Mouse (Mus musculus) CH12.LX (cell line): ENCODE measurements around the gene U2af1l4. TPM values are rescaled to one million over a fixed set of nuclear protein-coding genes. Genes with fewer than 3 reads are reported as not detected.

Source experiments
- DNase-seq: peaks from one replicate; pipeline ENCODE4 v3.0.0-alpha.2; 2013; ENCODE audit errors: extremely low read depth
- H3K27ac ChIP-seq: 2 replicates; pipeline ENCODE4 v1.5.1; 2012; ENCODE audit warnings: low read depth, mild to moderate bottlenecking, control low read depth, moderate library complexity; ENCODE audit not compliant: insufficient read depth
- H3K27me3 ChIP-seq: replicated peaks from 2 replicates; pipeline ENCODE3; 2012; ENCODE audit warnings: inconsistent platforms
- H3K36me3 ChIP-seq, 2 experiments: replicated peaks in 1 of 2; 2 replicates each; pipeline versions ENCODE3 to v1.6.1; 2012; ENCODE audit warnings: inconsistent platforms in 1 of 2, low read length in 1 of 2, mild to moderate bottlenecking in 1 of 2, mixed read lengths in 1 of 2, moderate library complexity in 1 of 2; ENCODE audit not compliant: control insufficient read depth in 1 of 2, insufficient read depth in 1 of 2
- H3K4me1 ChIP-seq, 2 experiments: 2 replicates each; pipeline ENCODE4 v1.6.1; 2012; ENCODE audit warnings: inconsistent platforms in 1 of 2, moderate library complexity in 1 of 2; ENCODE audit not compliant: insufficient read depth in 2 of 2, control insufficient read depth in 1 of 2
- H3K4me2 ChIP-seq: 2 replicates; pipeline ENCODE4 v1.6.1; 2012; ENCODE audit warnings: low read depth, mild to moderate bottlenecking, control low read depth; ENCODE audit not compliant: poor library complexity, insufficient read depth, severe bottlenecking
- H3K4me3 ChIP-seq, 3 experiments: fragments of 150-350 bp in 1 of 3; sonication (generic) in 1 of 3; replicated peaks in 1 of 3; 2 replicates each; pipeline versions ENCODE3 to v1.5.1; 2011 to 2012; ENCODE audit warnings: low read depth in 2 of 3, low read length in 2 of 3, mild to moderate bottlenecking in 2 of 3, moderate library complexity in 2 of 3, control low read depth in 1 of 3, improper control_type of control experiment in 1 of 3, inconsistent platforms in 1 of 3, mixed read lengths in 1 of 3; ENCODE audit not compliant: poor library complexity in 1 of 3
- H3K79me2 ChIP-seq: replicated peaks from 2 replicates; pipeline ENCODE4 v1.6.1; 2012; ENCODE audit warnings: mild to moderate bottlenecking, moderate library complexity; ENCODE audit not compliant: control insufficient read depth, poor library complexity, insufficient read depth, severe bottlenecking; ENCODE audit errors: extremely low read depth
- H3K9ac ChIP-seq: 2 replicates; pipeline ENCODE4 v1.6.1; 2012; ENCODE audit warnings: low read depth, mild to moderate bottlenecking, control low read depth, moderate library complexity; ENCODE audit not compliant: insufficient read depth
- H3K9me3 ChIP-seq: replicated peaks from 2 replicates; pipeline ENCODE3; 2012; ENCODE audit warnings: low read length, inconsistent platforms, mixed read lengths
- BHLHE40 ChIP-seq: IDR thresholded peaks from 2 replicates; pipeline ENCODE4 v1.6.1; 2011; ENCODE audit warnings: mild to moderate bottlenecking, low read depth, low read length, improper control_type of control experiment
- CHD1 ChIP-seq: IDR thresholded peaks from 2 replicates; pipeline ENCODE4 v1.6.1; 2012; ENCODE audit warnings: low read depth, low read length, improper control_type of control experiment, inconsistent platforms
- CHD2 ChIP-seq: IDR thresholded peaks from 2 replicates; pipeline ENCODE4 v1.6.1; 2011; ENCODE audit warnings: low read length, improper control_type of control experiment
- CTCF ChIP-seq, 2 experiments: IDR thresholded peaks in 1 of 2; conservative IDR thresholded peaks in 1 of 2; 2 replicates each; pipeline ENCODE4 v1.5.1; 2011 to 2012; ENCODE audit warnings: low read depth in 2 of 2, low read length in 2 of 2, improper control_type of control experiment in 1 of 2, inconsistent platforms in 1 of 2, mild to moderate bottlenecking in 1 of 2, moderate library complexity in 1 of 2
- ELF1 ChIP-seq: IDR thresholded peaks from 2 replicates; pipeline ENCODE4 v1.6.1; 2014; ENCODE audit warnings: low read depth, mild to moderate bottlenecking, inconsistent platforms, low read length, improper control_type of control experiment
- EP300 ChIP-seq: IDR thresholded peaks from 2 replicates; pipeline ENCODE4 v1.6.1; 2011; ENCODE audit warnings: low read length, improper control_type of control experiment
- ETS1 ChIP-seq: conservative IDR thresholded peaks from 2 replicates; pipeline ENCODE4 v1.6.1; 2012; ENCODE audit warnings: low read depth, mild to moderate bottlenecking, inconsistent platforms, low read length, improper control_type of control experiment, moderate library complexity
- IRF4 ChIP-seq: IDR thresholded peaks from 2 replicates; pipeline ENCODE4 v1.6.1; 2014; ENCODE audit warnings: low read depth, mild to moderate bottlenecking, inconsistent platforms, low read length, improper control_type of control experiment
- JUN ChIP-seq: IDR thresholded peaks from 2 replicates; pipeline ENCODE4 v1.6.1; 2011; ENCODE audit warnings: low read depth, mild to moderate bottlenecking, low read length, improper control_type of control experiment, moderate library complexity; ENCODE audit not compliant: insufficient read depth
- JUND ChIP-seq: conservative IDR thresholded peaks from 2 replicates; pipeline ENCODE4 v1.6.1; 2011; ENCODE audit warnings: low read depth, low read length, improper control_type of control experiment
- KAT2A ChIP-seq: IDR thresholded peaks from 2 replicates; pipeline ENCODE4 v1.6.1; 2012; ENCODE audit warnings: low read length, improper control_type of control experiment, inconsistent platforms; ENCODE audit not compliant: insufficient replicate concordance
- MAZ ChIP-seq: IDR thresholded peaks from 2 replicates; pipeline ENCODE4 v1.6.1; 2012; ENCODE audit warnings: low read depth, mild to moderate bottlenecking, inconsistent platforms, low read length, improper control_type of control experiment, moderate library complexity
- MEF2A ChIP-seq: IDR thresholded peaks from 2 replicates; pipeline ENCODE4 v1.6.1; 2014; ENCODE audit warnings: low read depth, mild to moderate bottlenecking, inconsistent platforms, low read length, improper control_type of control experiment, borderline replicate concordance
- MYC ChIP-seq: IDR thresholded peaks from 2 replicates; pipeline ENCODE4 v1.6.1; 2011; ENCODE audit warnings: low read depth, mild to moderate bottlenecking, improper control_type of control experiment, low read length
- NELFE ChIP-seq: IDR thresholded peaks from 2 replicates; pipeline ENCODE4 v1.6.1; 2011; ENCODE audit warnings: low read depth, low read length, improper control_type of control experiment
- POLR2AphosphoS2 ChIP-seq: IDR thresholded peaks from 2 replicates; pipeline ENCODE4 v1.6.1; 2011; ENCODE audit warnings: low read depth, low read length, improper control_type of control experiment
- RAD21 ChIP-seq: IDR thresholded peaks from 2 replicates; pipeline ENCODE4 v1.6.1; 2011; ENCODE audit warnings: low read depth, mild to moderate bottlenecking, low read length, improper control_type of control experiment, moderate library complexity
- SMC3 ChIP-seq: IDR thresholded peaks from 2 replicates; pipeline ENCODE4 v1.6.1; 2011; ENCODE audit warnings: low read depth, low read length, improper control_type of control experiment
- TCF12 ChIP-seq: IDR thresholded peaks from 2 replicates; pipeline ENCODE4 v1.6.1; 2014; ENCODE audit warnings: low read depth, mild to moderate bottlenecking, inconsistent platforms, low read length, improper control_type of control experiment
- UBTF ChIP-seq: IDR thresholded peaks from 2 replicates; pipeline ENCODE4 v1.6.1; 2012; ENCODE audit warnings: low read depth, mild to moderate bottlenecking, inconsistent platforms, low read length, improper control_type of control experiment, moderate library complexity
- USF2 ChIP-seq: conservative IDR thresholded peaks from 2 replicates; pipeline ENCODE4 v1.6.1; 2011; ENCODE audit warnings: low read depth, low read length, improper control_type of control experiment
- ZC3H11A ChIP-seq: IDR thresholded peaks from 2 replicates; pipeline ENCODE4 v1.6.1; 2012; ENCODE audit warnings: low read depth, mild to moderate bottlenecking, inconsistent platforms, low read length, improper control_type of control experiment
- ZMIZ1 ChIP-seq: IDR thresholded peaks from 2 replicates; pipeline ENCODE4 v1.6.1; 2012; ENCODE audit warnings: low read depth, mild to moderate bottlenecking, inconsistent platforms, low read length, improper control_type of control experiment
- dilution Hi-C: fragments of 300-500 bp; cut with MboI; formaldehyde crosslinking; loops from 2 replicates; pipeline ENCODE4 v1.14.3; 2020; ENCODE audit warnings: low sequenced_read_pairs; ENCODE audit not compliant: extremely low pct_unique_long_range_greater_than_20kb, extremely low pct_ligation_motif_present
- in situ Hi-C: fragments of 300-500 bp; cut with MboI; formaldehyde crosslinking; loops from 3 replicates; pipeline ENCODE4 v1.14.3; 2019; ENCODE audit warnings: low sequenced_read_pairs, low pct_ligation_motif_present, low pct_unique_long_range_greater_than_20kb, mixed read lengths
- polyA plus RNA-seq: library from polyadenylated mRNA; unstranded; fragments of >175 nt; gene quantifications from 2 replicates; pipeline ENCODE4 v1.2.1, GENCODE M21; 2012; ENCODE audit warnings: low read depth; ENCODE audit not compliant: insufficient read length
- total RNA-seq, 2 experiments: library from RNA; depleted of rRNA; stranded (reverse); fragments of 300-350 nt in 1 of 2; fragments of >200 nt in 1 of 2; gene quantifications; 2 replicates each; pipeline ENCODE4 v1.2.3; 2012 to 2014

The U2af1l4 gene
- total and polyA plus RNA-seq, 3 experiments, result 51.5 to 60.8 (median 56.7) TPM

DNA sequence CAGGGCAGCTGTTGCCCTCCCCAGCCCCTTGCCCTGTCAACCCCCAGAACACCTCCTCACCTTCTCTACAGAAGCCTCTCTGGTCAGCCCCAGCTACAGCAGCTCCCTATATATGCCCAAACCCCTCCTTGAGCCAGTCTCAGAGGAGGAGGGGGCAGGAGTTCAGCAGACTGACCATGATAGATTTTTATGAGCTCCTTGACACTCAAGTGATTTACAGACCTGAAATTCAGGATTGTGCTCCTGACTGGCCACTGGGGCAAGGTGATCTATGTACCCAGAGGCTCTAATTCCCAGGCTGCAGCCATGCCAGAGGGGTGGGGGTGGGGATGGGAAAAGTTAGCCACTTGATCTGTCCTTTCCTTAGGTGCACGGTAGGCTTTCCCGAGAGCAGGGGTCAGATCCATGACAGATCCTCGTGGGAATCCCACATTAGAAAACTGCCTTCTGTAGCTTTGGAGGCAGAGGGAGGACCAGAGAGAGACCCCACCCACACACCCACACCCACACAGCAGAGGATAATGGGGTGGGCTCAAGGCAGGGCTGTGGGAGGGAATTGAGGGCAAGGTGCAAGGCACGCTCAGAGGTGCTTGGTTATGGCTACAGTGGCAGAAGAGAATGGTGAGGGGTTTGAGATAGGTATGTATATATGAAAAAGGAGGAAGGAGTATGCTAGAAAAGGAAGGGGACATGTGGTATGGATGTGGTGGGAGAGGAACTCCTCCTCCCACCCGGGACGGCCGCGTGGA is 49.7 kb downstream of the U2af1l4 start, which contains the start of gene Upk1a:
Gene Upk1a (minus strand): TSS at position 194 of the 749 bp plus-strand sequence.
- dilution Hi-C loops, result no loop called here

DNA sequence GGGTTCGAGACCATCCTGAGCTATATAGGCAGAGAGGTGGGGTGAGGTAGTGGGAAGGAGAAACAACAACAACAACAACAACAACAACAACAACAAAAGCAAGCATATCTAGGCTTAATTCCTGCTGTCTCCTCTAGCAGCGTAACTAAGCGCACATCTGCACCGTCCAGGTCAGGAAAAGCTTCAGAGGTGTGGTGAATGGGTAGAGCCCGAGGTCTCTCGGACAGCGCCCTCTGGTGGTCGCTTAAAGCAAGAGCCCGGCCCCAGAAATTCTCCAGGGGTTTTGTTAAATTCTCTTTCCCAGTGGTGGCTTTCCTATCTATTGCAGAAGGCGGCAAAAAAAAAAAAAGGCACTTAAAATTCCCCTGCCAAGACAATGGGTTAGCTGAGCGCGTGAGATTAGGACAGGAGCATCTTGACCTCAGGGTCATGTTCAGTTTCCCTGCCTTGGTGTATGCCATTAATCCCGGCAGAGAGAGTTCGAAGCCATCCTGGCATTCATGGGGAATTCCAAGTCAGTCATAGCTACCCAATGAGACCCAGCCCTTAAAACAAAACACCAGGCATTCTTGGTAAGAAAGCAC is 50.5 kb downstream of the U2af1l4 start:
- Histone ChIP-seq H3K27me3 (no peaks in the 10 kb centered on the region), H3K36me3 (peaks cover 27 to 46% of the 10 kb centered on the region in 2 experiments), H3K4me2 (no peak overlapping the region), H3K4me1 (peaks cover 0 to 21% of the 10 kb centered on the region in 2 experiments; a peak in 2 of 4 replicates), H3K9ac (no peak overlapping the region), H3K27ac (no peak overlapping the region), H3K79me2 (no peaks in the 10 kb centered on the region), H3K4me3 (no peak overlapping the region), H3K9me3 (no peaks in the 10 kb centered on the region)
- DNase-seq, result peak; percentile 63
- dilution Hi-C loops, result no loop called here
- in situ Hi-C loops, result no loop called here
- no peak for TF ChIP-seq MYC
- no peak for TF ChIP-seq CHD2
- TF ChIP-seq MAZ, result no peak
- 0 out of 2 replicates have a peak, but pooled peaks have one; percentile 25 for TF ChIP-seq IRF4
- peak; percentile 23; the same call in 1 of the 2 replicates for TF ChIP-seq ZC3H11A
- peak; percentile 63 for TF ChIP-seq RAD21
- TF ChIP-seq MEF2A, result no peak
- TF ChIP-seq SMC3, result peak; percentile 84
- no peak; the same call in 1 of the 2 replicates for TF ChIP-seq NELFE
- TF ChIP-seq UBTF, result no peak
- TF ChIP-seq EP300, result no peak
- peak; percentile 73 to 84 for TF ChIP-seq CTCF (conservative IDR thresholded peaks at IDR 0.05 in 1 of 2, IDR thresholded peaks at IDR 0.05 in 1 of 2; ENCODE audit: low read depth in 2 of 2, low read length in 2 of 2)
- no peak for TF ChIP-seq BHLHE40
- TF ChIP-seq ETS1, result no peak
- no peak for TF ChIP-seq KAT2A
- TF ChIP-seq TCF12, result no peak
- TF ChIP-seq ELF1, result no peak

More for the DNA sequence above, 49.7 kb downstream of the U2af1l4 start, which contains the start of gene Upk1a:
- no peaks in the 10 kb centered on the region for H3K79me2 ChIP-seq
- H3K9me3 ChIP-seq, result no peaks in the 10 kb centered on the region
- no peak within 1 kb of the TSS for H3K4me3 ChIP-seq
- H3K4me1 ChIP-seq, result peaks cover 2 to 28% of the 10 kb centered on the region in 2 experiments; a peak in 3 of 4 replicates
- no peaks in the 10 kb centered on the region for H3K27me3 ChIP-seq
- H3K27ac ChIP-seq, result no peak within 1 kb of the TSS
- in situ Hi-C loops, result no loop called here
- no peak within 1 kb of the TSS for H3K9ac ChIP-seq
- H3K4me2 ChIP-seq, result no peak within 1 kb of the TSS
- DNase-seq, result no peak
- H3K36me3 ChIP-seq, result peaks cover 19 to 38% of the 10 kb centered on the region in 2 experiments
- no peak for TF ChIP-seq POLR2AphosphoS2
- no peak for TF ChIP-seq RAD21
- no peak for TF ChIP-seq ELF1
- TF ChIP-seq JUND, result no peak
- TF ChIP-seq CHD1, result no peak
- no peak for TF ChIP-seq JUN
- no peak for TF ChIP-seq USF2
- no peak for TF ChIP-seq CTCF (conservative IDR thresholded peaks at IDR 0.05 in 1 of 2, IDR thresholded peaks at IDR 0.05 in 1 of 2; ENCODE audit: low read depth in 2 of 2, low read length in 2 of 2)
- TF ChIP-seq ZMIZ1, result no peak
